Mouse (Mus musculus): Measurements from ENCODE around the gene Rnf149. TPM values are rescaled to one million over a fixed set of nuclear protein-coding genes. Genes with fewer than 3 reads are reported as not detected.

Gene Rnf149
- polyA plus RNA-seq, 1 experiment from 2014 or later: 25.2 TPM

DNA sequence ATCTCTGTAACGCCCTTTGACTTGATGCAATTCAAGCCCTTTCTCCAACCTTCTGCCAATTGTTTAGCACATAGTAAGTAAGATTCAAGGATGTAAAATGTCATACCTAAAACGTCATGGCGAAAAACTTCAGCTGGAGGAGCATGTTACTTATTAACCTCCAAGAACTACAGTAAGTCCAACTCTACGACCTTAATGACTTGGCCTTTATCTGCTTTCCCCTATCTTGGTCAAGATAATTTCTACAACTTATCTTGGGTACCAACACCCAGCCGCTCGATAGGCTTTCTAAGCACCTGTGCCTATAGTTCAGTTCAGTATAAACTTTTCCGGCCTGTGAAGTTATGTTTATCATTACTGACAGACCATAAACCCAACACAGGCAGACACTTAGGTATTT is 3.3 kb downstream of the Rnf149 start:
- no peak for ATAC-seq (replicated peaks; ENCODE audit: insufficient number of reproducible peaks, low FRiP score, low TSS enrichment, low read depth)
- Histone ChIP-seq H3K4me1 (ENCODE audit: control insufficient read depth, insufficient read depth, low read length) (no peaks in the 10 kb centered on the region), H3K36me3 (replicated peaks; ENCODE audit: control insufficient read depth, insufficient read depth, low read depth, low read length) (no peaks in the 10 kb centered on the region), H3K27ac (replicated peaks; ENCODE audit: low read depth, low read length) (no peak overlapping the region), H3K4me2 (ENCODE audit: low read depth, low read length) (no peak overlapping the region), H3K4me3 (ENCODE audit: low read depth, low read length) (no peak overlapping the region), H3K27me3 (ENCODE audit: control insufficient read depth, insufficient read depth, low read length) (no peaks in the 10 kb centered on the region), H3K9ac (replicated peaks; ENCODE audit: low read length) (no peak overlapping the region), H3K9me3 (replicated peaks; ENCODE audit: control insufficient read depth, low read length) (no peaks in the 10 kb centered on the region)
- no peak for DNase-seq (ENCODE audit: low spot score)
- WGBS: 88% methylated on average over 7 of the region's 7 CpGs

DNA sequence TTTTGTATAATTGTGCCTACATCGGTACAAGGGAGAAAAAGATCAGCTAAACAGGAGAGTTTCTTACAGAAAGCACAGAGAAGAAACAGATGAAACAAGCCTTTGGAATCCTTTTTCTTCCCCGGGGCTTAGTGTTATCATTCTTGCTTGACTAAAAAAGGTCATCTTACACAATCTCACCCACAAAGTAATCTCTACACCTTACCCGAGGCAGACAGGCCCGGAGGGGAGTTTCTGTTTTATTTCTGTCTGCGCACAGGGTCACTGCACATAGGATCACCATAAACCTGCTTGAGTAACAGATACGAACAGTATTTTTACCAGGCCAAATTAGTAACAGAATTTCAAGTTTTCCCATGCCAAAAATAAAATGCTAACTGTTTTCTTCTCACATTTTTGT is 5.6 kb downstream of the Rnf149 start:
- ATAC-seq (replicated peaks; ENCODE audit: insufficient number of reproducible peaks, low FRiP score, low TSS enrichment, low read depth) (no peak), DNase-seq (ENCODE audit: low spot score) (no peak)
- WGBS: 53% methylated on average over 6 of the region's 6 CpGs
- Histone ChIP-seq H3K9me3 (replicated peaks; ENCODE audit: control insufficient read depth, low read length) (no peaks in the 10 kb centered on the region), H3K4me3 (ENCODE audit: low read depth, low read length) (no peak overlapping the region), H3K9ac (replicated peaks; ENCODE audit: low read length) (no peak overlapping the region), H3K4me1 (ENCODE audit: control insufficient read depth, insufficient read depth, low read length) (no peaks in the 10 kb centered on the region), H3K36me3 (replicated peaks; ENCODE audit: control insufficient read depth, insufficient read depth, low read depth, low read length) (no peaks in the 10 kb centered on the region), H3K27me3 (ENCODE audit: control insufficient read depth, insufficient read depth, low read length) (no peaks in the 10 kb centered on the region), H3K4me2 (ENCODE audit: low read depth, low read length) (no peak overlapping the region), H3K27ac (replicated peaks; ENCODE audit: low read depth, low read length) (no peak overlapping the region)

DNA sequence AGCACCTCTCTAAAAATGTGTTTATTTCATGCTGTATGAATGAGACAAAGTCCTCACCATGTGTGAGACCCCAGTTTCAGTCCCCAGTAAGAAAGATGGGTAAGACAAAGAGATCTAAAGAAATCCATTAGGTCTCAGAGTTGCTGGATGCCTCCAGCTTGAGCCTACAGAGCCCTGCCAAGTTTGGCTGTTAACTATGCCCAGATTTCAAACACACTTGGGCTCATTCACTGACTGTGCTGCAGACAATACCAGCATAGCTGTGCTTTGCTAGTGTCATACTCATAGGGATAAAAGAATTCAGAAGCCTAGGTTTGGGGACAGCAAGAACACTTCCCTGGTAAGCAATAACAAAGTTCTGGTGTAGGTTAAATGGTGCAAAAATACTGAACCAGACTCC is 9.1 kb downstream of the Rnf149 start:
- no peak overlapping the region for H3K4me2 ChIP-seq (ENCODE audit: low read depth, low read length)
- no peak overlapping the region for H3K27ac ChIP-seq (replicated peaks; ENCODE audit: low read depth, low read length)
- no peaks in the 10 kb centered on the region for H3K27me3 ChIP-seq (ENCODE audit: control insufficient read depth, insufficient read depth, low read length)
- H3K36me3 ChIP-seq (replicated peaks; ENCODE audit: control insufficient read depth, insufficient read depth, low read depth, low read length): no peaks in the 10 kb centered on the region
- no peaks in the 10 kb centered on the region for H3K9me3 ChIP-seq (replicated peaks; ENCODE audit: control insufficient read depth, low read length)
- no peaks in the 10 kb centered on the region for H3K4me1 ChIP-seq (ENCODE audit: control insufficient read depth, insufficient read depth, low read length)
- no peak for ATAC-seq (replicated peaks; ENCODE audit: insufficient number of reproducible peaks, low FRiP score, low TSS enrichment, low read depth)
- DNase-seq (ENCODE audit: low spot score): no peak
- H3K9ac ChIP-seq (replicated peaks; ENCODE audit: low read length): no peak overlapping the region
- no peak overlapping the region for H3K4me3 ChIP-seq (ENCODE audit: low read depth, low read length)

DNA sequence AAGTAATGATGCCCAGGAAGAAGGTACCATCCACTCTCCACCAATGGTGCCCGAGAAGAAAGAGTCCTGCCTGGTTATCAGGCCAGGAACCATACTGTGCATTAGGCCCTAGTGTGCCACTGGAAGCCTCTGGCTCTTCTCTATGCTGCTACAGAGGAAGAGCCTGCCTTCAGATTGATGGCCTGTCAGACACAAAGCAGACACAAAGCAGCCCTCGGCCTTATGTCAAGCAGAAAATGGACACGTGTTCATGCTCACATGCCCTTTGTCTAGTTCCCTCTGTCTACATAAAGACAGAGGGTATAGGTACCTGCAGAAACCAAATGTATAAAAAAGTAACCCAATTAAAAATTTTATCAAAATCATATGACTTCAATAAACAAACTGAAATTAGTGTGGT is 12.6 kb downstream of the Rnf149 start:
- no peaks in the 10 kb centered on the region for H3K9me3 ChIP-seq (replicated peaks; ENCODE audit: control insufficient read depth, low read length)
- DNase-seq (ENCODE audit: low spot score) (no peak), ATAC-seq (replicated peaks; ENCODE audit: insufficient number of reproducible peaks, low FRiP score, low TSS enrichment, low read depth) (no peak)
- no peak overlapping the region for H3K4me3 ChIP-seq (ENCODE audit: low read depth, low read length)
- no peaks in the 10 kb centered on the region for H3K27me3 ChIP-seq (ENCODE audit: control insufficient read depth, insufficient read depth, low read length)
- no peak overlapping the region for H3K4me2 ChIP-seq (ENCODE audit: low read depth, low read length)
- no peaks in the 10 kb centered on the region for H3K36me3 ChIP-seq (replicated peaks; ENCODE audit: control insufficient read depth, insufficient read depth, low read depth, low read length)
- H3K4me1 ChIP-seq (ENCODE audit: control insufficient read depth, insufficient read depth, low read length): no peaks in the 10 kb centered on the region
- 76% methylated on average over 3 of the region's 3 CpGs for WGBS
- H3K9ac ChIP-seq (replicated peaks; ENCODE audit: low read length): no peak overlapping the region
- no peak overlapping the region for H3K27ac ChIP-seq (replicated peaks; ENCODE audit: low read depth, low read length)

DNA sequence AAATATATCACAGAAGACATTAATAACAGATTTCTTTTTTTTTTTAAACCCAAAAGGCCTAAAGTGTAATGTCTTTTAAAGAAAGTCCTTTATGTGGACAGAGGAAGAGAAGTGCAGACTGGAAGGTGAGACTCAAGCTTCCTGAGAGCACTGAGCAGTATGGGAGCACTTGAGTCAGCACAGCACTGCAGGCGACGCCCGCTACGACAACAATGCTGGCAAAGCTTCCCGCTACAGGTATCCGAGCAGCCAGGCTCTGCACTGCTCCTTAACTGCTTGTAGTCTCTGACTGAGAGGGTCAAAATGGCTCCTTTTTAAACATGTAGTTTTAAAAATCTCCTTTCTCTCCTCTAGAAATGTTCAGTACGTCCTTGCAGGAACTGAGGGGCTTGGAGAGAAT is 14.0 kb downstream of the Rnf149 start:
- no peak overlapping the region for H3K9ac ChIP-seq (replicated peaks; ENCODE audit: low read length)
- DNase-seq (ENCODE audit: low spot score) (no peak), ATAC-seq (replicated peaks; ENCODE audit: insufficient number of reproducible peaks, low FRiP score, low TSS enrichment, low read depth) (no peak)
- H3K4me2 ChIP-seq (ENCODE audit: low read depth, low read length): no peak overlapping the region
- 89% methylated on average over 7 of the region's 7 CpGs for WGBS
- no peaks in the 10 kb centered on the region for H3K27me3 ChIP-seq (ENCODE audit: control insufficient read depth, insufficient read depth, low read length)
- H3K4me3 ChIP-seq (ENCODE audit: low read depth, low read length): no peak overlapping the region
- H3K36me3 ChIP-seq (replicated peaks; ENCODE audit: control insufficient read depth, insufficient read depth, low read depth, low read length): no peaks in the 10 kb centered on the region
- H3K9me3 ChIP-seq (replicated peaks; ENCODE audit: control insufficient read depth, low read length): no peaks in the 10 kb centered on the region
- no peaks in the 10 kb centered on the region for H3K4me1 ChIP-seq (ENCODE audit: control insufficient read depth, insufficient read depth, low read length)
- H3K27ac ChIP-seq (replicated peaks; ENCODE audit: low read depth, low read length): no peak overlapping the region

DNA sequence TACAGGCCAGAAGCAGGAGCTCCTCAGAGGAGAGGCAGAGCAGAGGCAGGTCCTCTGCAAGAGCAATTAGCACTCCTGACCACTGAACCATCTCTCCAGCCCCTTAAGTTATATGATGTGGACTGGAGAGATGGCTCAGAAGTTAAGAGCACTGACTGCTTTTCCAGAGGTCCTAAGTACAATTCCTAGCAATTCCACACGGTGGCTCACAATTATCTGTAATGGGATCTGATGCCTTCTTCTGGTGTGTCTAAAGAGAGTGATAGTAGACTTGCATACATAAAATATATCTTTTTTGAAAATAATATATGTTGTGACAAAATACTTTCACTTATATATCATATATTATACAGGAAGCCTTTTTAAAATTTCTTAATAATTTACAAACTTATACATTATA is 15.3 kb downstream of the Rnf149 start:
- ATAC-seq (replicated peaks; ENCODE audit: insufficient number of reproducible peaks, low FRiP score, low TSS enrichment, low read depth) (no peak), DNase-seq (ENCODE audit: low spot score) (no peak)
- Histone ChIP-seq H3K4me2 (ENCODE audit: low read depth, low read length) (no peak overlapping the region), H3K36me3 (replicated peaks; ENCODE audit: control insufficient read depth, insufficient read depth, low read depth, low read length) (no peaks in the 10 kb centered on the region), H3K9ac (replicated peaks; ENCODE audit: low read length) (no peak overlapping the region), H3K27me3 (ENCODE audit: control insufficient read depth, insufficient read depth, low read length) (no peaks in the 10 kb centered on the region), H3K9me3 (replicated peaks; ENCODE audit: control insufficient read depth, low read length) (no peaks in the 10 kb centered on the region), H3K4me1 (ENCODE audit: control insufficient read depth, insufficient read depth, low read length) (no peaks in the 10 kb centered on the region), H3K4me3 (ENCODE audit: low read depth, low read length) (no peak overlapping the region), H3K27ac (replicated peaks; ENCODE audit: low read depth, low read length) (no peak overlapping the region)
- WGBS: 48% methylated on average over 1 of the region's 1 CpGs

DNA sequence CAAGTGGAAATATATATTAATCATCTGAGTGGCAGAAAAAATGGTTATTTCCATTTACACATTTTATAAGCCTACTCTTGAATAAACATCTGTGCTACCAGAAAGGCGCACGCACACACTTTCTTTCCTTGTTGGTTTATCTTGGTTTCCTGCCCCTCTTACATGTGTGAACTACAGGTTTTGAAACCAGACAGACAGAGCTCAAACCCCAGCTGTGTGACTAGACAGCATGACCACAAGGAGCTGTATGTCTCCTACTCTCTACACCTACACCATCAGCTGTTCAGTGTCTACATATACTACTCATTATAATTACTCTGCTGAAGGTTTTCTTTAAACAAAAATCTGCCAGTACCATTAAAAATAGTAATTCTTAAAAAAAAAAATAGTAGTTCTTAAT is 18.2 kb downstream of the Rnf149 start:
- ATAC-seq (replicated peaks; ENCODE audit: insufficient number of reproducible peaks, low FRiP score, low TSS enrichment, low read depth): no peak
- Histone ChIP-seq H3K36me3 (replicated peaks; ENCODE audit: control insufficient read depth, insufficient read depth, low read depth, low read length) (no peaks in the 10 kb centered on the region), H3K27ac (replicated peaks; ENCODE audit: low read depth, low read length) (no peak overlapping the region), H3K4me2 (ENCODE audit: low read depth, low read length) (no peak overlapping the region), H3K27me3 (ENCODE audit: control insufficient read depth, insufficient read depth, low read length) (no peaks in the 10 kb centered on the region), H3K9me3 (replicated peaks; ENCODE audit: control insufficient read depth, low read length) (no peaks in the 10 kb centered on the region), H3K4me3 (ENCODE audit: low read depth, low read length) (no peak overlapping the region), H3K4me1 (ENCODE audit: control insufficient read depth, insufficient read depth, low read length) (no peaks in the 10 kb centered on the region), H3K9ac (replicated peaks; ENCODE audit: low read length) (no peak overlapping the region)
- no peak for DNase-seq (ENCODE audit: low spot score)
- WGBS: 96% methylated on average over 2 of the region's 2 CpGs

DNA sequence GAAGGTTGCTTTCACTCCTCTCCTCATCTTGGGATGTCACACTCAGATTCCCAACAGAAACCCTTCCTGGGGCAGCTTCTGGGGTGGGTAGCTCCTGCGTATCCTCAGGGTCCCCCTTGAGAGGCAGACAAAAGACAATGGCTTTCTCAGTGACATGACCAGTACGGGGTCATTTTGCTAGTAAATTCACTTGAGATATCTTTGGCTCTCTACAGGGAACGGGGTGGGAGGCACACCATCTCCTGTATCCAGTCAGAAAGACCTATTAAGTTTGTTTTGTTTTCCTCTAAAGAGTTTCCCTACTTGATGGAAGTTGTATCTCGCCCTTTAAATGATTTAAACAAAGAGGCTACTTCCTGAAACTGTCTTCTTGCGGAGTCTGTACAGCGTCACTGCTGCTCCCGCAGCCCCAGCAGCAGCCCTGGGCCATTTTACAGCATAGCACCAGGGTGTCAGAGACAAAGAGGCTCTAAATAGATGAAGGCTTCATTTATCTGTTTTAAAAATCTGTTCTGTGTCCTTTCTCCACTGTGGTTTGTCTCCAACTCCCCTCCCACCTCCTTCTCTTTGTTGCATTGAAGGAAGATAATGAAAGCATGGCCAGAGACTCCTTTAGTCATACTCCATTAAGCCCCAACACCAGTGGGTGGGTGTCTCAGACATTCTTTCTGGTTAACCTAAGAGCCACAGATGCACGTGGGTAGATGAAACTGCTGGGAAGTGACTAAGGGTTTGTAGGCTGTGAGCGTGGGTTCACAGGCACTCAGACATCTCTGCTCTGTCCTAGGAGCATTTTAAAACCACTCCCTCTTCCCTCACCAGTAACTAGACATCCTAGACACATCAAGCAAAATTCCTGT is 21.4 kb downstream of the Rnf149 start:
- Histone ChIP-seq H3K27me3 (ENCODE audit: control insufficient read depth, insufficient read depth, low read length) (no peaks in the 10 kb centered on the region), H3K9me3 (replicated peaks; ENCODE audit: control insufficient read depth, low read length) (no peaks in the 10 kb centered on the region), H3K36me3 (replicated peaks; ENCODE audit: control insufficient read depth, insufficient read depth, low read depth, low read length) (no peaks in the 10 kb centered on the region), H3K27ac (replicated peaks; ENCODE audit: low read depth, low read length) (no peak overlapping the region), H3K4me3 (ENCODE audit: low read depth, low read length) (no peak overlapping the region), H3K4me1 (ENCODE audit: control insufficient read depth, insufficient read depth, low read length) (no peaks in the 10 kb centered on the region), H3K4me2 (ENCODE audit: low read depth, low read length) (no peak overlapping the region), H3K9ac (replicated peaks; ENCODE audit: low read length) (no peak overlapping the region)
- DNase-seq (ENCODE audit: low spot score): no peak
- ATAC-seq (replicated peaks; ENCODE audit: insufficient number of reproducible peaks, low FRiP score, low TSS enrichment, low read depth): no peak
- 41% methylated on average over 9 of the region's 9 CpGs for WGBS

Measured in embryonic facial prominence, embryonic 11.5 days (tissue).